Mouse (Mus musculus) forebrain, embryonic 12.5 days (tissue): ENCODE measurements around the gene Elane. TPM values are rescaled to one million over a fixed set of nuclear protein-coding genes. Genes with fewer than 3 reads are reported as not detected.
"Not testable (repeated sequence)": the region's sequence is repeated elsewhere in the genome, so short reads cannot be mapped to it uniquely, and the experiment has no call there.

Source experiments
- ATAC-seq: fragments of 200-750 bp; cut with Nextera tagmentation; 2 replicates; pipeline ENCODE4 v1.8.0; 2017; ENCODE audit warnings: moderate TSS enrichment; ENCODE audit not compliant: low FRiP score
- H3K27ac ChIP-seq: fragments of 300-500 bp; sonication (generic); 2 replicates; pipeline ENCODE4 v1.5.1; 2016; ENCODE audit warnings: mild to moderate bottlenecking
- H3K27me3 ChIP-seq: fragments of 300-500 bp; sonication (generic); 2 replicates; pipeline ENCODE4 v1.6.1; 2016; ENCODE audit warnings: mild to moderate bottlenecking
- H3K36me3 ChIP-seq: fragments of 300-500 bp; sonication (generic); replicated peaks from 2 replicates; pipeline ENCODE4 v1.6.1; 2016; ENCODE audit warnings: mild to moderate bottlenecking
- H3K4me1 ChIP-seq: fragments of 300-500 bp; sonication (generic); 2 replicates; pipeline ENCODE4 v1.6.1; 2016
- H3K4me2 ChIP-seq: fragments of 300-500 bp; sonication (generic); 2 replicates; pipeline ENCODE4 v1.6.1; 2016; ENCODE audit warnings: mild to moderate bottlenecking, moderate library complexity
- H3K4me3 ChIP-seq: fragments of 300-500 bp; sonication (generic); replicated peaks from 2 replicates; pipeline ENCODE4 v1.5.1; 2016; ENCODE audit warnings: mild to moderate bottlenecking
- H3K9ac ChIP-seq: fragments of 300-500 bp; sonication (generic); 2 replicates; pipeline ENCODE4 v1.6.1; 2016; ENCODE audit warnings: mild to moderate bottlenecking
- H3K9me3 ChIP-seq: fragments of 300-500 bp; sonication (generic); 2 replicates; pipeline ENCODE4 v1.6.1; 2016
- WGBS: fragments of 180-500 bp; shearing (Covaris S2); methylation state at CpG from one replicate; pipeline ENCODE4 v1.1.7; 2016; 5-methylcytosine and 5-hydroxymethylcytosine counted together
- polyA plus RNA-seq: library from polyadenylated mRNA; unstranded; fragments of >200 nt; fragmentation: Nextera tagmentation; extraction: Ambion mirVana; gene quantifications from 2 replicates; pipeline ENCODE4 v1.2.1, GENCODE M21; 2016

The Elane gene
- polyA plus RNA-seq, 1 experiment from 2014 or later, result not detected

- Histone ChIP-seq H3K4me3 (peak overlapping the region; percentile 76), H3K9me3 (no peaks in the 10 kb centered on the region), H3K4me1 (peaks cover 44% of the 10 kb centered on the region), H3K27ac (peak overlapping the region; percentile 93), H3K27me3 (peaks cover 7% of the 10 kb centered on the region; the same call in 1 of the 2 replicates), H3K9ac (peak overlapping the region; percentile 95), H3K36me3 (peaks cover 29% of the 10 kb centered on the region), H3K4me2 (peak overlapping the region; percentile 71)
- ATAC-seq, result 0 out of 2 replicates have a peak, but pooled peaks have one; percentile 13
- 1% methylated on average over 26 of the region's 26 CpGs for WGBS
These were observed 12.2 kb upstream of the Elane start for GRCm38 (mm10) chr10:79873715-79874289.

DNA sequence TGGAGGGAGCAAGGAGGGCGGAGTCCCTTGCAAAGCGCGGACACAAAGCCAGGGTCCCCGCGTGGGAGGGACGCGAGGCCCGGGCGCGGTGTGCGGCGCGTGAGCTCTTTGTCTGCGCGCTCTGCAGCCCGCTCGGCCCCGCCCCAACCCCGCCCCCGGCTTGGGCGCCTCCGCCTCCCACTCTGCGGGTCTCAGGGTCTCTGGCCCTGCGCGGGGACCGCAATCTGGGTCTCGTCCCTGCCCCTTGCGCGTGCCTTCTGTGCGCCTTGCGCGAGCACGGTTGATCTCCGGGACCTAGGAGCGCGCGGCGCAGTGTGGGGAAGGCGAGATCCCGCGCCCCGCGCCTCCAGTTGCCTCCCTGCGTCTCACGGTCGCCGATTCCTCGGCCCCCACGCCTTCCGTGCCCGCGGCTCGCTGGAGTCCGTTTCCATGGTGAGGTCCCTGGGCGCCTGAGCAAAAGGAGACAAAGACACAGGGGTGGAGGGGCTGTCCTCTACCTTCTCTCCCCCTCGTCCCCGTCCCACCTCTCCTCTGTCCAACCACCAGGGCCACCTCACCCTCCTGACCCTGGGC is 11.7 kb upstream of the Elane start, which contains the start of the genes Prtn3 and Plppr3:
Prtn3 (plus strand) TSS at position 187 of the 573 bp plus-strand sequence.
Plppr3 (minus strand) TSS at position 345 of the 573 bp plus-strand sequence.
- Histone ChIP-seq H3K4me2 (peak within 1 kb of the TSS; percentile 71), H3K9me3 (no peaks in the 10 kb centered on the region), H3K36me3 (peaks cover 24% of the 10 kb centered on the region), H3K4me3 (peak within 1 kb of the TSS; percentile 76), H3K9ac (peak within 1 kb of the TSS; percentile 95), H3K4me1 (peaks cover 39% of the 10 kb centered on the region), H3K27me3 (peaks cover 7% of the 10 kb centered on the region; the same call in 1 of the 2 replicates), H3K27ac (peak within 1 kb of the TSS; percentile 93)
- peak; percentile 95 for ATAC-seq
- WGBS, result 0% methylated on average over 49 of the region's 57 CpGs

DNA sequence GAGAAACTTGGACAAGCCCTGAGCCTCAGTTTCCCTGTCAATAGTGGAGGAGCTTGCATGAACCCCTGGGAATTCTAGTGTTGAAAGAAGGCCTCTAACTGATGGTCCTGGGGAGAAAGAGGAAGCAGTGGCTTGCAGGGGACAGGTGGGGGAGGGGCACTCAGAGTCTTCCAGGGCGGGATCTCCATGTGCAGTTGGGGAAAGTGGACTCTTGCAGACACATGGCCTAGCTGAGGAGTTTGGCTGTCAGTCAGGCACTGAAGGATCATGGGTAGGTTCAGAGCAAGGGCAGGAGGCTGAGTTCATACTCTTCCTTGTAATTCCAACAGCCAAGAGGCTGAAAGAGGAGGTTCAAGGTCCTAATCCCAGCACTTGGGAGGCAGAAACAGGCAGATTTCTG is 8.9 kb upstream of the Elane start:
- H3K4me2 ChIP-seq, result no peak overlapping the region
- no peak for ATAC-seq
- H3K27ac ChIP-seq, result no peak overlapping the region
- peaks cover 30% of the 10 kb centered on the region for H3K4me1 ChIP-seq
- no peak overlapping the region for H3K4me3 ChIP-seq
- peaks cover under 1% of the 10 kb centered on the region; the same call in 1 of the 2 replicates for H3K36me3 ChIP-seq
- H3K27me3 ChIP-seq, result peaks cover 35% of the 10 kb centered on the region
- H3K9me3 ChIP-seq, result no peaks in the 10 kb centered on the region
- 74% methylated on average over 1 of the region's 1 CpGs for WGBS
- no peak overlapping the region for H3K9ac ChIP-seq

DNA sequence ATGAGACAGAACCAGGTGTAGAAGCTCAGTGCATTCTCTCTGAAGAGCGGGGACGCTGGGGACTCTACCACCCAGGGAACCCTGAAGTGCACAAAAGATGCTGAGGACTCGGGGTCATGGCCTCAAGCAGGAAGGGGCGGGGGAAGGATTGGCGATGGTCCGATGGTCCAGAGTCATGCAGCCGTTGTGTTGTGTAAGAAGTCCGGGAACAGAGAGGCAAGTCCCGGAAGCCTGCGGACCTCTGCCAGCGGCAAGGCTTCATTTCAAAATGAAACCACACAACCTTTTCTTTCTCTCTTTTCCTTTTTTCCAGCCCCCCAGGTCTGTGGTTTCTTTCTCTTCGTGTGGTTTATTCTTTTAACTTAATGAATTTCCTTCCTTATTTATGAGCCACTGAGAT is 8.3 kb upstream of the Elane start:
- ATAC-seq, result no peak
- Histone ChIP-seq H3K9ac (no peak overlapping the region), H3K9me3 (no peaks in the 10 kb centered on the region), H3K4me2 (no peak overlapping the region), H3K27me3 (peaks cover 41% of the 10 kb centered on the region), H3K4me3 (no peak overlapping the region), H3K27ac (no peak overlapping the region), H3K36me3 (no peaks in the 10 kb centered on the region), H3K4me1 (peaks cover 30% of the 10 kb centered on the region)
- 48% methylated on average over 12 of the region's 12 CpGs for WGBS

- no peak overlapping the region for H3K27ac ChIP-seq
- WGBS, result 41% methylated on average over 3 of the region's 3 CpGs
These were observed 6.5 kb upstream of the Elane start for GRCm38 (mm10) chr10:79879527-79879926.

DNA sequence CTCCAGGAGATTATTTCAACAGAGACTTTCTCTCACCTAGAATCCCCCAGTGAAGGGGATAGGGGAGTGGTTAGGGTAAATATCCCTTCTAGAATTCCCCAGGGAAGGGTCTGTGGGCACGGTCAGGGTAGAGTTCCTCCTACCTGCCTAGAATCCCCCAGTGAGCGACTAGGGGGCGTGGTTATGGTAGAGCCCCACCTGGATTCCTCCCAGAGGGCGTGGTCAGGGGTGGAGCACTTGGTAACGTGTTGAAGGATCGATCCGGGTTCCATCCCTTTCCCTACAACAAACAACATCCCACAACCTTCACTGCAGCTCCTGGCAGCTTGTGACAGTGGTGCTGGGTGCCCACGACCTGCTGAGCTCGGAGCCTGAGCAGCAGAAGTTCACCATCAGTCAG is 5.3 kb upstream of the Elane start:
- Histone ChIP-seq H3K9me3 (no peaks in the 10 kb centered on the region), H3K4me3 (no peak overlapping the region), H3K4me2 (no peak overlapping the region), H3K9ac (no peak overlapping the region), H3K27ac (no peak overlapping the region), H3K27me3 (peaks cover 59% of the 10 kb centered on the region), H3K36me3 (no peaks in the 10 kb centered on the region), H3K4me1 (peaks cover 15% of the 10 kb centered on the region)
- 18% methylated on average over 9 of the region's 9 CpGs for WGBS
- no peak for ATAC-seq

More at GRCm38 (mm10) chr10:79879527-79879926, 6.5 kb upstream of the Elane start:
- no peaks in the 10 kb centered on the region for H3K36me3 ChIP-seq
- H3K9ac ChIP-seq, result no peak overlapping the region
- peaks cover 26% of the 10 kb centered on the region for H3K4me1 ChIP-seq
- peaks cover 59% of the 10 kb centered on the region for H3K27me3 ChIP-seq
- no peak for ATAC-seq
- H3K4me3 ChIP-seq, result no peak overlapping the region
- no peak overlapping the region for H3K4me2 ChIP-seq
- H3K9me3 ChIP-seq, result no peaks in the 10 kb centered on the region

DNA sequence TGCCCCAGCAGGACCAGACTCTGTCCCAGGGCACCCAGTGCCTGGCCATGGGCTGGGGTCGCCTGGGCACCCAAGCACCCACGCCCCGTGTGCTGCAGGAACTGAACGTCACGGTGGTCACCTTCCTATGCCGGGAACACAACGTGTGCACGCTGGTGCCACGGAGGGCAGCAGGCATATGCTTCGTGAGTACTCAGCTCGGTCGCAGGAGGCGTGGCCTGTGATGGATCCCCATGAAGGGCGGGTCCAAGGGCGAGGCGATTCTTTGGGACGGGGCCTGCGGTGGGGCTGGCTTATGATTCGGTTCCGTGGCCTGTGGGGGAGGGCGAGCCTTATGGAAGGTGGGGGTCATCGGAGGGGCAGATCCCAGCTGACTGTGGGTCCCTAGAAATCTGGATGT is 4.1 kb upstream of the Elane start:
- Histone ChIP-seq H3K4me2 (peak overlapping the region; percentile 42), H3K27ac (no peak overlapping the region), H3K27me3 (peaks cover 59% of the 10 kb centered on the region), H3K9ac (0 out of 2 replicates have a peak overlapping the region, but pooled peaks have one; percentile 21), H3K4me1 (peaks cover 15% of the 10 kb centered on the region), H3K9me3 (no peaks in the 10 kb centered on the region), H3K36me3 (no peaks in the 10 kb centered on the region), H3K4me3 (peak overlapping the region; percentile 5; the same call in 1 of the 2 replicates)
- 8% methylated on average over 22 of the region's 22 CpGs for WGBS
- ATAC-seq, result peak; percentile 24; the same call in 1 of the 2 replicates

DNA sequence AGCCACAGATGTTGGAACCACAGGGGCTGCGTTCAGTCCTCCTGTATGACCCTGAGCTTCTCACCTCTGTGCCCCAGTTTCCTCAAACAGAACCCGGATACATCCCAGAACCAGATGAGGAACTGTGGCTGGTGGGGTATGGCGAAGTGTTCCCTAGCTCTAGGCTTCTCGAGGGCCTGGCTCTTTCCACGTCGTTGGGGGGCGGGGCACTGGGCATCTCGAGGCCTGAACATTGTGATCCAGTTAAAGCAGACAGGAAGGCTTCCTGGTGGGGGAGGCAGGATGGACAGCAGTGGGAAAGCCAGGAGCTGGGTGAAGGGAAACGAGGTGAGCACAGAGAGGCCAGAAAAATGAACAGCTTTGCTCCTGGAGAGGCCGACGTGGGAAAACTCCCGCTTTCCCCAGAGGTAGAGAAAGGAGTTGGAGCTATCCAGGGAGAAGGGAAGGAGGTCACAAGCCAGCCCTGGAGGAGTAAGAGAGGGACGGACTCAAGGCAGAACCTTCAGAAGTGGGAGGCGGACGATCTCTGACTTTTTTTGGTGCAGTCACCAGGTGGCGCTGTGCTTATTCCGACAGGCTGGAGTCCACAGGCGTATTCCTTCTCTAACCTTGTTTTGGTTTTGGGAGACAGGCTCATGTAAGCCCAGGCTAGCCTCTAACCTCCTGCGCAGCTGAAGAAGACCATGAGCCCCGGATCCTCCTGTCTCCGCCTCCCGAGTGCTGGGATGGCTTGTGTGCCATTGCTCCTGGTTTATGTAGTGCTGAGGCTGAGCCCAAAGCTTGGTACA is 2.6 kb upstream of the Elane start:
- Histone ChIP-seq H3K36me3 (no peaks in the 10 kb centered on the region), H3K4me2 (no peak overlapping the region), H3K27ac (no peak overlapping the region), H3K9ac (no peak overlapping the region), H3K4me1 (peaks cover 15% of the 10 kb centered on the region), H3K9me3 (no peaks in the 10 kb centered on the region), H3K4me3 (no peak overlapping the region), H3K27me3 (peaks cover 59% of the 10 kb centered on the region)
- no peak for ATAC-seq
- WGBS, result 14% methylated on average over 22 of the region's 22 CpGs

- H3K36me3 ChIP-seq, result no peaks in the 10 kb centered on the region
- no peak overlapping the region for H3K27ac ChIP-seq
- H3K27me3 ChIP-seq, result peaks cover 59% of the 10 kb centered on the region
- no peak overlapping the region for H3K4me3 ChIP-seq
- H3K9me3 ChIP-seq, result no peaks in the 10 kb centered on the region
- no peak for ATAC-seq
- no peak overlapping the region for H3K9ac ChIP-seq
- H3K4me1 ChIP-seq, result peaks cover 15% of the 10 kb centered on the region
- 69% methylated on average over 4 of the region's 4 CpGs for WGBS
- no peak overlapping the region for H3K4me2 ChIP-seq
These were observed 1.6 kb upstream of the Elane start for GRCm38 (mm10) chr10:79884446-79884845.

- not testable (repeated sequence) for H3K27ac ChIP-seq, H3K9ac ChIP-seq, H3K4me2 ChIP-seq, H3K9me3 ChIP-seq, H3K36me3 ChIP-seq, H3K4me3 ChIP-seq, ATAC-seq
- peaks cover 54% of the 10 kb centered on the region for H3K27me3 ChIP-seq
- WGBS, result 74% methylated on average over 3 of the region's 3 CpGs
- peaks cover 15% of the 10 kb centered on the region for H3K4me1 ChIP-seq
These were observed 1.1 kb upstream of the Elane start for GRCm38 (mm10) chr10:79884938-79885337.

- peaks cover 50% of the 10 kb centered on the region for H3K27me3 ChIP-seq
- H3K4me2 ChIP-seq, result no peak overlapping the region
- H3K27ac ChIP-seq, result no peak overlapping the region
- H3K9ac ChIP-seq, result no peak overlapping the region
- no peak for ATAC-seq
- H3K36me3 ChIP-seq, result no peaks in the 10 kb centered on the region
- 83% methylated on average over 8 of the region's 8 CpGs for WGBS
- no peaks in the 10 kb centered on the region for H3K9me3 ChIP-seq
- H3K4me1 ChIP-seq, result peaks cover 15% of the 10 kb centered on the region
- H3K4me3 ChIP-seq, result no peak overlapping the region
These were observed 564 bp downstream of the Elane start for GRCm38 (mm10) chr10:79886611-79887010.

DNA sequence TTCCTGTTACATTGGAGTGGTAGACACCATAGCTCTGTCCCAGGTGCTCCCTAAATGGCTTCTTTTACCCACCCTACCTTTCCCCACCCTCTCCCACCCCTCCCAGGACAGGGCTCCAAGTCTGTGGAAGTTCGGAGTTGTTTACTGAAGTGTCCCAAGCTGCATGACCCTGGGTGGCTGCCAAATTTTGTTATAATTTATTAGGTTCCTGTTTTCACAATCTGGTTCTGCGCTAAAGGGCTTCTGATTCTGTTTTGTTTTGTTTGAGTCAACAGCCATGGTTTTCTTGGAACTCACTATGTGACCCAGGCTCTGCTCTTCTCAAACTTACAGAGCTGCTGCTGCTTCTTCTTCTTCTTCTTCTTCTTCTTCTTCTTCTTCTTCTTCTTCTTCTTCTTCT is 3.3 kb downstream of the Elane start:
- Histone ChIP-seq H3K4me1 (no peaks in the 10 kb centered on the region), H3K9me3 (no peaks in the 10 kb centered on the region), H3K27me3 (peaks cover 35% of the 10 kb centered on the region; the same call in 1 of the 2 replicates), H3K27ac (no peak overlapping the region), H3K36me3 (peaks cover 3% of the 10 kb centered on the region), H3K9ac (no peak overlapping the region), H3K4me2 (no peak overlapping the region), H3K4me3 (no peak overlapping the region)
- ATAC-seq, result no peak
- WGBS, result 96% methylated on average over 2 of the region's 2 CpGs
